Mouse (Mus musculus): ENCODE measurements around the gene Cped1. TPM values are rescaled to one million over a fixed set of nuclear protein-coding genes. Genes with fewer than 3 reads are reported as not detected.

The Cped1 gene
- polyA plus RNA-seq, 1 experiment from 2014 or later: 30.3 TPM

DNA sequence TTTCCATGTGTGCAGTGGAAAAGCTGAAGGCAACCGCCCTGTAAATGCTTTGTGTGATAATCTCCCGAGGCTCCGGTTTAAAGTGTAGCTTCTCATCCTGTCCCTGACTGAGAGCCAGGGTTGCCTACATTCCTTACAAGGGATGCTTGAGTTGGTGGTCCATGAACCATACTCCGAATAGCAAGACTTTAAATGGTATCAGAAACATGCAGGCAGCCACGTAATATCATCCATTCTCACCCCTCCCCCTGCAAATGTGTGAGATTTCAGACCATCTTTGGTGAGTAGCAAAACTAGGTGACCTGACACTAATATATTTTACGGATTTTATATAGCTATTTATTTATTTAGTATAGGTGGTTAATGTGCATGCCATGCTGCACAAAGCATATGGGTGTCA lies 311.3 kb downstream of the Cped1 start:
- H3K4me2 ChIP-seq (replicated peaks): no peak overlapping the region
- ATAC-seq (ENCODE audit: insufficient number of reproducible peaks, low FRiP score, low TSS enrichment, low read depth): no peak
- no peak overlapping the region for H3K27ac ChIP-seq (replicated peaks)
- no peak overlapping the region for H3K4me3 ChIP-seq (replicated peaks)
- WGBS: 66% methylated on average over 6 of the region's 6 CpGs
- no peak overlapping the region for H3K9ac ChIP-seq
- H3K4me1 ChIP-seq: no peaks in the 10 kb centered on the region; the same call in 1 of the 2 replicates
- H3K36me3 ChIP-seq: no peaks in the 10 kb centered on the region
- no peaks in the 10 kb centered on the region for H3K9me3 ChIP-seq (replicated peaks)
- no peaks in the 10 kb centered on the region for H3K27me3 ChIP-seq

DNA sequence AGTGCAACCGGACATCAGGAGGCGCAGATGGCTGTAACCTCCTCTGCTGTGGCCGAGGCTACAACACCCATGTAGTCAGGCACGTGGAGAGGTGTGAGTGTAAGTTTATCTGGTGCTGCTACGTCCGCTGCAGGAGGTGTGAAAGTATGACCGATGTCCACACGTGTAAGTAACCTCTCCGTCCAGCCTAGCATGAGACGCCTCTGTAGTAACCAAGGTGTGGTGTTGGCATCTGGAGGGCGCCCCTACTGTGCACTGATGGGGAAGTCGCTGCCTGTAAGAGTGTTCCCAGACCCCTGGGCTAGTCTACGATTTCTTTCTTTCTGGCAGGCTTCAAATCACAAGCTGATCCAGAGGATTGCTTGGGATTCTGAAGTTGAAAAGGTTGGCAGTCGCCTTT lies 312.3 kb downstream of the Cped1 start:
- no peaks in the 10 kb centered on the region; the same call in 1 of the 2 replicates for H3K36me3 ChIP-seq
- no peak overlapping the region for H3K9ac ChIP-seq
- no peaks in the 10 kb centered on the region for H3K27me3 ChIP-seq
- no peak overlapping the region for H3K4me3 ChIP-seq (replicated peaks)
- no peak overlapping the region for H3K27ac ChIP-seq (replicated peaks)
- no peaks in the 10 kb centered on the region for H3K9me3 ChIP-seq (replicated peaks)
- 63% methylated on average over 14 of the region's 14 CpGs for WGBS
- no peak for ATAC-seq (ENCODE audit: insufficient number of reproducible peaks, low FRiP score, low TSS enrichment, low read depth)
- H3K4me2 ChIP-seq (replicated peaks): no peak overlapping the region
- H3K4me1 ChIP-seq: no peaks in the 10 kb centered on the region; the same call in 1 of the 2 replicates

Other genes starting within 250 kb of the Cped1 start
- 37.9 and 38.3 TPM in 2 replicates for gene Tspan12, start 133.4 kb upstream of the Cped1 start, polyA plus RNA-seq (2015; fragmentation: Nextera tagmentation; extraction: Ambion mirVana)
- 54.4 and 55.2 TPM in 2 replicates for gene Ing3, start 36.3 kb upstream of the Cped1 start, polyA plus RNA-seq (2015; fragmentation: Nextera tagmentation; extraction: Ambion mirVana)

Data from embryonic facial prominence, embryonic 15.5 days (tissue).